Mouse (Mus musculus): ENCODE results near the gene Sarnp.

Sarnp gene

GRCm38 (mm10) chr10:128891296-128892094 is 74.4 kb downstream of the Sarnp start, which contains the start of gene Gdf11:
Gene Gdf11 (minus strand): TSS chr10:128891718.
- DNase-seq (ENCODE audit: low read depth, low spot score), result no peak

GRCm38 (mm10) chr10:128892246-128892645 is 75.1 kb downstream of the Sarnp start:
- DNase-seq (ENCODE audit: low read depth, low spot score), result no peak

- DNase-seq (ENCODE audit: low read depth, low spot score), result peak; percentile 56
Observed at GRCm38 (mm10) chr10:128895437-128895836, 78.3 kb downstream of the Sarnp start.

- no peak for DNase-seq (ENCODE audit: low read depth, low spot score)
Observed at GRCm38 (mm10) chr10:128895952-128896693, 79.0 kb downstream of the Sarnp start.

GRCm38 (mm10) chr10:128896807-128897206 is 79.7 kb downstream of the Sarnp start:
- no peak for DNase-seq (ENCODE audit: low read depth, low spot score)

GRCm38 (mm10) chr10:128897501-128897900 is 80.4 kb downstream of the Sarnp start:
- DNase-seq (ENCODE audit: low read depth, low spot score), result no peak

- no peak for DNase-seq (ENCODE audit: low read depth, low spot score)
Observed at GRCm38 (mm10) chr10:128899759-128900490, 82.8 kb downstream of the Sarnp start.

GRCm38 (mm10) chr10:128900698-128901097 is 83.6 kb downstream of the Sarnp start, which contains the start of gene Cd63:
Gene Cd63 (plus strand): TSS chr10:128900989.
- no peak for DNase-seq (ENCODE audit: low read depth, low spot score)

- DNase-seq (ENCODE audit: low read depth, low spot score), result no peak
Observed at GRCm38 (mm10) chr10:128901409-128901808, 84.3 kb downstream of the Sarnp start.

- no peak for DNase-seq (ENCODE audit: low read depth, low spot score)
Observed at GRCm38 (mm10) chr10:128902409-128902988, 85.4 kb downstream of the Sarnp start.

- DNase-seq (ENCODE audit: low read depth, low spot score), result no peak
Observed at GRCm38 (mm10) chr10:128904812-128905211, 87.7 kb downstream of the Sarnp start.

- no peak for DNase-seq (ENCODE audit: low read depth, low spot score)
Observed at GRCm38 (mm10) chr10:128908778-128909448, 91.8 kb downstream of the Sarnp start.

- no peak for DNase-seq (ENCODE audit: low read depth, low spot score)
Observed at GRCm38 (mm10) chr10:128909567-128910028, 92.5 kb downstream of the Sarnp start.

- no peak for DNase-seq (ENCODE audit: low read depth, low spot score)
Observed at GRCm38 (mm10) chr10:128910066-128910841, 93.1 kb downstream of the Sarnp start.

- DNase-seq (ENCODE audit: low read depth, low spot score), result no peak
Observed at GRCm38 (mm10) chr10:128911430-128911829, 94.3 kb downstream of the Sarnp start.

GRCm38 (mm10) chr10:128912268-128912667 is 95.1 kb downstream of the Sarnp start:
- DNase-seq (ENCODE audit: low read depth, low spot score), result no peak

- no peak for DNase-seq (ENCODE audit: low read depth, low spot score)
Observed at GRCm38 (mm10) chr10:128912791-128913190, 95.7 kb downstream of the Sarnp start.

- DNase-seq (ENCODE audit: low read depth, low spot score), result peak; percentile 61
Observed at GRCm38 (mm10) chr10:128913219-128913618, 96.1 kb downstream of the Sarnp start.

- DNase-seq (ENCODE audit: low read depth, low spot score), result no peak
Observed at GRCm38 (mm10) chr10:128913696-128914095, 96.6 kb downstream of the Sarnp start.

- DNase-seq (ENCODE audit: low read depth, low spot score), result no peak
Observed at GRCm38 (mm10) chr10:128915550-128915949, 98.4 kb downstream of the Sarnp start.
